Mouse (Mus musculus) G1E (cell line): ENCODE measurements around the gene Patz1.

Source experiments
- CTCF ChIP-seq: IDR thresholded peaks from 2 replicates; pipeline ENCODE4 v1.5.1; 2012; ENCODE audit warnings: low read depth, low read length, inconsistent platforms, mixed read lengths
- GATA1 ChIP-seq: IDR thresholded peaks from 2 replicates; pipeline ENCODE4 v1.6.1; 2012; ENCODE audit warnings: borderline replicate concordance, low read length, inconsistent platforms, mixed read lengths
- GATA2 ChIP-seq: IDR thresholded peaks from 2 replicates; pipeline ENCODE4 v1.6.1; 2012; ENCODE audit warnings: low read depth, low read length, inconsistent platforms, borderline replicate concordance
- TAL1 ChIP-seq: conservative IDR thresholded peaks from 2 replicates; pipeline ENCODE4 v1.6.1; 2012; ENCODE audit warnings: low read depth, low read length, inconsistent platforms, mixed read lengths

- TF ChIP-seq CTCF (no peak), TAL1 (no peak), GATA1 (no peak), GATA2 (no peak)
Observed at GRCm38 (mm10) chr11:3259537-3259936, 29.1 kb upstream of the Patz1 start.
